Mouse (Mus musculus) liver, embryonic 11.5 days (tissue): ENCODE data around the gene Sntg2. TPM values are rescaled to one million over a fixed set of nuclear protein-coding genes. Genes with fewer than 3 reads are reported as not detected.

ENCODE experiments used
- ATAC-seq: fragments of 200-750 bp; cut with Nextera tagmentation; replicated peaks from 2 replicates; pipeline ENCODE4 v1.8.0; 2017; ENCODE audit warnings: moderate number of reproducible peaks, mild to moderate bottlenecking, moderate TSS enrichment, moderate library complexity; ENCODE audit not compliant: low FRiP score
- DNase-seq: peaks from one replicate; pipeline ENCODE4 v3.0.0-alpha.2; 2017; ENCODE audit warnings: low spot score
- H3K27ac ChIP-seq: fragments of 300-500 bp; sonication (generic); 2 replicates; pipeline ENCODE4 v1.5.1; 2014; ENCODE audit warnings: mild to moderate bottlenecking, low read depth, low read length, control low read depth
- H3K27me3 ChIP-seq: fragments of 300-500 bp; sonication (generic); replicated peaks from 2 replicates; pipeline ENCODE4 v1.6.1; 2014; ENCODE audit warnings: low read length, mixed read lengths; ENCODE audit not compliant: control insufficient read depth, insufficient read depth
- H3K36me3 ChIP-seq: fragments of 300-500 bp; sonication (generic); 2 replicates; pipeline ENCODE4 v1.6.1; 2014; ENCODE audit warnings: mild to moderate bottlenecking, low read length, moderate library complexity, mixed read lengths; ENCODE audit not compliant: control insufficient read depth, insufficient read depth
- H3K4me1 ChIP-seq: fragments of 300-500 bp; sonication (generic); replicated peaks from 2 replicates; pipeline ENCODE4 v1.6.1; 2014; ENCODE audit warnings: low read length, mixed read lengths; ENCODE audit not compliant: control insufficient read depth, insufficient read depth
- H3K4me2 ChIP-seq: fragments of 300-500 bp; sonication (generic); 2 replicates; pipeline ENCODE4 v1.6.1; 2014; ENCODE audit warnings: mild to moderate bottlenecking, control low read depth, moderate library complexity
- H3K4me3 ChIP-seq: fragments of 300-500 bp; sonication (generic); 2 replicates; pipeline ENCODE4 v1.5.1; 2014; ENCODE audit warnings: low read depth, low read length, control low read depth
- H3K9ac ChIP-seq: fragments of 300-500 bp; sonication (generic); 2 replicates; pipeline ENCODE4 v1.6.1; 2014; ENCODE audit warnings: low read depth, low read length, control low read depth
- H3K9me3 ChIP-seq: fragments of 300-500 bp; sonication (generic); 2 replicates; pipeline ENCODE4 v1.6.1; 2016; ENCODE audit warnings: low read length, inconsistent platforms, mixed read lengths; ENCODE audit not compliant: control insufficient read depth
- whole genome bisulfite sequencing: fragments of 180-500 bp; shearing (Covaris S2); extraction: QIAGEN DNeasy Blood & Tissue Kit; methylation state at CpG from one replicate; pipeline ENCODE4 v1.1.7; 2014; 5-methylcytosine and 5-hydroxymethylcytosine counted together
- polyA plus RNA-seq: library from polyadenylated mRNA; unstranded; fragments of >200 nt; fragmentation: Nextera tagmentation; extraction: Ambion mirVana; gene quantifications from 2 replicates; pipeline ENCODE4 v1.2.1, GENCODE M21; 2014

Gene Sntg2
- polyA plus RNA-seq, 1 experiment from 2014 or later = 1.5 TPM

DNA sequence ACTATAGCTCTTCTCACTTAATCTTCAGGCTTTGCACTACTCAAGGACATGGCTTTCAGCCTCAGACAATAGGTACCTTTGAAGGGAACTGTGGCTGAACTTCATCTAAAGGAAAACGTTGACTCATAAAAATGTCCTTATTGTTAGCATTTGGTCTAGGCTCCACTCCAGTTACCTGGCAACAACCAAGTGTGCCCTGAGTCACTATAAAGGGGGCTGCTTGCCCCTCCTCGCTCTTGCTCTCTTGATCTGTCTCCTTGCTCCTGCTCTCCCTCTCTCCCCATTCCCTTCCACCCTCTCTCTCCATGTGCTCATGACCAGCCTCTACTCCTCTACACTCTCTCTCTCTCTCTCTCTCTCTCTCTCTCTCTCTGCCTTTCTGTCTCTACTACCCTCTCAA lies 114.5 kb downstream of the Sntg2 start:
- no peak for DNase-seq
- no peak for ATAC-seq

DNA sequence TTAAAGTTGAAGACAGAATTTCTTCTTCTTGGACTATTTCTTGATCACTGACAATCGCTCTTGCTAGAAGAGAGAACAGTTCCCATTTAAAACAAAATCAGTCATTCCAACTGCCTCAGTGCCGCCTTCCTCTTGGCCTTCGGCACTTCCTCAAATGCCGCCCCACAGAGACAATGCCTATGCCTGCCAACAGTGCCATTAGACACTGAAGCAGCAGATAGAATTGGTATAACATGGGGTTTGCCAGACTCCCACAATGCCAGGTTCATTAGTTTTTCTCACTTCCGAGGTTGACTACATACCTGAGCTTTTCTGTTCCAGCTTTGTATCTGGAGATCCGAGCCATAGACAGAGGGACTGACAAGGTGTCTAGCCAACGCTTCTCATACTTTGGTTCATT lies 115.5 kb downstream of the Sntg2 start:
- no peak overlapping the region for H3K27ac ChIP-seq
- H3K4me3 ChIP-seq = no peak overlapping the region
- no peak overlapping the region for H3K9ac ChIP-seq
- H3K36me3 ChIP-seq = no peaks in the 10 kb centered on the region
- 76% methylated on average over 7 of the region's 7 CpGs for WGBS
- no peaks in the 10 kb centered on the region for H3K4me1 ChIP-seq
- H3K27me3 ChIP-seq = no peaks in the 10 kb centered on the region
- no peak overlapping the region for H3K4me2 ChIP-seq
- DNase-seq (no peak), ATAC-seq (no peak)
- H3K9me3 ChIP-seq = no peaks in the 10 kb centered on the region

More for the DNA sequence above, 114.5 kb downstream of the Sntg2 start:
- Histone ChIP-seq H3K4me3 (no peak overlapping the region), H3K27me3 (no peaks in the 10 kb centered on the region), H3K27ac (no peak overlapping the region), H3K36me3 (no peaks in the 10 kb centered on the region), H3K9me3 (no peaks in the 10 kb centered on the region), H3K9ac (no peak overlapping the region), H3K4me1 (no peaks in the 10 kb centered on the region), H3K4me2 (no peak overlapping the region)
- 65% methylated on average over 2 of the region's 2 CpGs for WGBS

GRCm38 (mm10) chr12:30256207-30256606 lies 117.0 kb downstream of the Sntg2 start:
- H3K27me3 ChIP-seq = no peaks in the 10 kb centered on the region
- H3K4me2 ChIP-seq = no peak overlapping the region
- H3K27ac ChIP-seq = no peak overlapping the region
- H3K36me3 ChIP-seq = no peaks in the 10 kb centered on the region
- no peak overlapping the region for H3K9ac ChIP-seq
- no peaks in the 10 kb centered on the region for H3K4me1 ChIP-seq
- H3K9me3 ChIP-seq = no peaks in the 10 kb centered on the region
- H3K4me3 ChIP-seq = no peak overlapping the region
- no peak for ATAC-seq
- 82% methylated on average over 3 of the region's 3 CpGs for WGBS
- no peak for DNase-seq

DNA sequence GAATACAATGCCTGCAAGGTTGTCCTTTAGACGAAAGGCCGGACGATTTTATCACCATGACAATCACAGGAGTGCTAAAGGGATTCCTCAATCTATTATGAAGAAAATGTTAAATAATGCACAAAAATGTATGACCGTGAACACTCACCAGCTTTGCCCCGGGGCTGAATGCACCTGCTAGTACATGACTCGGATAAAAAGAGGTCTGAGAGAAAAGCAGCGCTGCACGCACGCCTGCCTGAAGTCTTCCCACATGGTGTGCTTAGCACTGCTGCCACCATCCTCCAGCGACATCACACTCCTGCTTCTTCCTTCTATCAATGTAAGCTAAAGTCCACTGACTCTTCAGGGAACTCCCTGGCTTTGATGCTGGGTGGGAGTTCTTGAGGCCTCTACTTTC lies 118.6 kb downstream of the Sntg2 start:
- Histone ChIP-seq H3K4me3 (no peak overlapping the region), H3K27me3 (no peaks in the 10 kb centered on the region), H3K9ac (no peak overlapping the region), H3K9me3 (no peaks in the 10 kb centered on the region), H3K27ac (no peak overlapping the region), H3K36me3 (no peaks in the 10 kb centered on the region), H3K4me2 (no peak overlapping the region), H3K4me1 (no peaks in the 10 kb centered on the region)
- DNase-seq = no peak
- WGBS = 92% methylated on average over 10 of the region's 10 CpGs
- ATAC-seq = no peak

DNA sequence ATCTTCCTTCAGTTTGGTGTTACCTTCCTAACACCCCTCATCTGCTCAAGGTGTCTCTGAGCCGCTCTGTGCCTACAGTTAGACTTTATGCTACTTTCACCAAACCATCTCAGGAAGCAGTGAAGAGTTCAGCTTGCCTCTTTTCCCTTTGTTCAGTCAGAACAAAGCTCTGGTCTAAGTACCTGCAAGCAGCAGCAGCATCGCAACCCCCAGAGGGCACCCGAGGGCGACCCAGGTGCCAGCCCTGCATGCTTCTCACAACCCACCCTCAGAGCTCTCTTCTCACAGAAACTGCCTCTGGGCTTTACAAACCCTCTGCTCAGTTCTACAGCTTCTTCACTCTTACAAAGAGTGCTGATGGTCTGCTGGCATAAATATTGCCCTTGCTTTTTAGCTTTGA lies 120.8 kb downstream of the Sntg2 start:
- Histone ChIP-seq H3K4me2 (no peak overlapping the region), H3K4me3 (no peak overlapping the region), H3K9me3 (no peaks in the 10 kb centered on the region), H3K36me3 (no peaks in the 10 kb centered on the region), H3K27ac (no peak overlapping the region), H3K9ac (no peak overlapping the region), H3K4me1 (no peaks in the 10 kb centered on the region), H3K27me3 (no peaks in the 10 kb centered on the region)
- no peak for DNase-seq
- 85% methylated on average over 4 of the region's 4 CpGs for WGBS
- ATAC-seq = no peak

- ATAC-seq (no peak), DNase-seq (no peak)
- Histone ChIP-seq H3K4me1 (no peaks in the 10 kb centered on the region), H3K9ac (no peak overlapping the region), H3K4me2 (no peak overlapping the region), H3K9me3 (no peaks in the 10 kb centered on the region), H3K27me3 (no peaks in the 10 kb centered on the region), H3K4me3 (no peak overlapping the region), H3K36me3 (no peaks in the 10 kb centered on the region), H3K27ac (no peak overlapping the region)
- WGBS = 82% methylated on average over 8 of the region's 8 CpGs
These were observed 121.8 kb downstream of the Sntg2 start for GRCm38 (mm10) chr12:30251283-30251829.

DNA sequence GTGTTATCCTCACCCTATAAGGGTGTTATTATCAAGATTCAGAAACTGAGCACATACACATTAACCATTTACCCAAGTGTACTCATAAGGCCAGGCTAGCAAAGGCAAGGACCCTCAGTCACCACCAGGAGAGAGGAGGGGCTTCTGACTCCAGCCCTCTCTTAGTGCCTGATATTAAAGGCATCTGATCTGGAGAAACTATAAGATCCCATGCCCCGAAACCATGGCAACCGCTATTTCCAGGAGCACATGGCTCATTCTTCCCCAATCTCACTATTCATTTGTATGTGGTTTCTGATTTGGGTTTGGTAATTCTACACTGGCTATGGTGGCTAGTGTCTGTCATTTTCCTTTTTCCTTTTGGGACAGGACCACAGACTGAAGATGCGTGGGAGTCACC lies 124.1 kb downstream of the Sntg2 start:
- Histone ChIP-seq H3K4me3 (no peak overlapping the region), H3K9me3 (no peaks in the 10 kb centered on the region), H3K27ac (no peak overlapping the region), H3K36me3 (no peaks in the 10 kb centered on the region), H3K9ac (no peak overlapping the region), H3K27me3 (no peaks in the 10 kb centered on the region), H3K4me1 (no peaks in the 10 kb centered on the region), H3K4me2 (no peak overlapping the region)
- WGBS = 75% methylated on average over 3 of the region's 3 CpGs
- DNase-seq (no peak), ATAC-seq (no peak)

GRCm38 (mm10) chr12:30246286-30246945 lies 126.8 kb downstream of the Sntg2 start:
- Histone ChIP-seq H3K27ac (no peak overlapping the region), H3K27me3 (no peaks in the 10 kb centered on the region), H3K4me2 (no peak overlapping the region), H3K36me3 (no peaks in the 10 kb centered on the region), H3K9ac (no peak overlapping the region), H3K4me1 (no peaks in the 10 kb centered on the region), H3K9me3 (no peaks in the 10 kb centered on the region), H3K4me3 (no peak overlapping the region)
- DNase-seq (no peak), ATAC-seq (no peak)
- WGBS = 79% methylated on average over 5 of the region's 5 CpGs

- H3K36me3 ChIP-seq = no peaks in the 10 kb centered on the region
- H3K9me3 ChIP-seq = no peaks in the 10 kb centered on the region
- H3K27ac ChIP-seq = no peak overlapping the region
- no peak overlapping the region for H3K4me3 ChIP-seq
- 81% methylated on average over 2 of the region's 2 CpGs for WGBS
- DNase-seq (no peak), ATAC-seq (no peak)
- H3K4me1 ChIP-seq = no peaks in the 10 kb centered on the region
- no peak overlapping the region for H3K9ac ChIP-seq
- no peak overlapping the region for H3K4me2 ChIP-seq
- H3K27me3 ChIP-seq = no peaks in the 10 kb centered on the region
These were observed 129.0 kb downstream of the Sntg2 start for GRCm38 (mm10) chr12:30244194-30244593.
